Mouse (Mus musculus) left cerebral cortex, adult 11 months (tissue): ENCODE results near the gene Gna15.
A peak's percentile ranks its signal among the peaks of the same experiment; 100 is the strongest.

Source experiments
- DNase-seq: peaks from one replicate; pipeline ENCODE4 v3.0.0; 2022; ENCODE audit warnings: low spot score

Gna15 gene

DNA sequence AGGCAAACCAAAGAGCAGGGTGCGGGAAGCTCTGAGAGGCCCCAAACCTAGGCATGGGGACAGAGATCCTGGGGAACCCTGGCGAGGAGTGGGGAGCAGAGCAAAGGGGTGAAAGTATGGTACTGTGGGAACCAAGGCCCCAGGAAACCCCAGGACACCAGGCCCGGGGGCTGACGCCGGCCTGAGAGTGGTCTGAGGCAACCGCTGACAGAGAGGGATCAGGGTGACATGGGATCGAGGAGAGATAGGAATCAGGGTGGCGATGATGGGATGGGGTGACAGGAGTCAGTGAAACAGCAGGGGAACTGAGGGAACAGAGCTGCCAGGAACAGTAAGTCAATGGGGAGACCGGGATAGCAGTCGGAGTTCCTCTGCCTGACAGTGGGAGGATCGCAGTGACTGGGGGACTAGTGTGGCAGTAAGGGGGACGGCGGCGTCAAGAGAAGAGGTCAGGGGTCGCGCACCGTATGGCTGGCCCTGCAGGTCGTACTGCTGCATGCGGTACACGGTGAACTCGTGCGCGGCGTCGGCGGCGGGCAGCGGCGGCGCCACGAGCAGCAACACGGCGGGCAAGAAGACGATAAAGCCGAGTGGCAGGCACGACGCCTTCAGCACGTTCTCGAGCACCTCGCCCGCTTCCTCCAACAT, 28.3 kb downstream of the Gna15 start:
- DNase-seq = no peak

- DNase-seq = no peak
Measured at GRCm38 (mm10) chr10:81495151-81495550, 28.9 kb downstream of the Gna15 start.

DNA sequence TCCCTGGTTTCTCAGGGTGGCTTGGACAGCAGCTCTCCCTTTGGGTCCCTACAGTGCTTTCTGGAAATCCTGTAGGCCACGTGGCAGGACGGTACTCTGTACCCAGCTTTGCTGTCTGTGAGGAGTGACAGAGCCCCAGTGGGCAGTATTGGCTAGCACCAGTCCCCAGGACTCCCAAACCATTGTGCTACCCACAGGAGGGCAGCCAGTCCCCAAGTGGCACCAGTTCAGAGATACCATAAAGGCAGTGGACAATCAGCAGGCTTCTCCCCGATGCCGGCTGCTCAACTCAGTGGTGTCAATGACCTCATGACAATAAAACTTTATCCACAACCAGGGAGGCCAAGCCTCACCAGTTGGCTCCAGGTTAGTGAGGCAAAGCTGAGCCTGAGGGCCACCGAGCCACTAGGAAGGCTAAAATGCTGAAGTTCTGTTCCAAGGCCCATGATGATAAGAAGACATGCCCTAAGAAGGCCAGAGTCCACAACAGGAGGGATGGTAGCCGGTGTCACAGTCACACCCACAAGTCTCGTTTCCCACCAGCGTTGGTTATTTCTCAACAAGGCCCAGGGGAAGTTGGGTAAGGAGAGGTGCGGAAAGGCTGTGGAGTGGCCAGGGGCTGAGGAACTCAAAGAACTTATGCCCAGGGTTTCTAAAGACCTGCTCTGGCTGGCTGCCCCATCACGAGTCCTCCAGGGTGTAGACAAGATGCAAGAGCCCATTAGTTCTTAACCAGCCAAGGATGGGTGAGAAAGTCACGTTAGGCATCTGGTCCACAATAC, 29.6 kb downstream of the Gna15 start:
- DNase-seq = no peak

DNA sequence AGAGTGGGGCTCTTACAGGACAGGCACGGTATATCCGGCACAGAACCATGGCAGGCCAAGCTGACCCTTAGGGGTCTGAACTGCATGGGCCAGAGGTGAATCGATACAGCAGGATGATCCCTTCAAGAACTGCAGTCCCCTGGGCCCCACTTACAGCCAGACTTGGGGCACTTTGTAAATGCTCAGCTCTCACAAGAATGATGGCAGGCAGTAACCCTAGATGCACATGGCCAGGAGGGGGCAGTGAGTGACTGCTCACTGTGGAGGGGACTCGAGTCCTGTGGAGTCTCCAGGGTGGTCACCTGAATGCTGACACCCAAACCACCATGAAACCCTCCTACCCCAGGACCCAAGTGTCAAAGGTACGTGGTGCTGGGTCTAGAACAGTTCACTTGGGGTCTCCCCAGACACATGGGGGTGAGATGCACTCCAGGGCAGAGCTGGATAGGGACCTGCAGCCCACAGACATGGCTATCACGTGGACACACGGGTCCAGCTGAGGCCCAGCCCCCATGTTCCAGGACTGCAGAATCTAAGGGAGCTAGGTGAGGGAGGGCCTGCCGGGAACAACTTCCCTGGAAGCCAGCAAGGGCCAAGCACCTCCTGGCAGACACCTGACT, 30.3 kb downstream of the Gna15 start:
- no peak for DNase-seq

GRCm38 (mm10) chr10:81492606-81493240, 31.3 kb downstream of the Gna15 start:
- DNase-seq = no peak

DNA sequence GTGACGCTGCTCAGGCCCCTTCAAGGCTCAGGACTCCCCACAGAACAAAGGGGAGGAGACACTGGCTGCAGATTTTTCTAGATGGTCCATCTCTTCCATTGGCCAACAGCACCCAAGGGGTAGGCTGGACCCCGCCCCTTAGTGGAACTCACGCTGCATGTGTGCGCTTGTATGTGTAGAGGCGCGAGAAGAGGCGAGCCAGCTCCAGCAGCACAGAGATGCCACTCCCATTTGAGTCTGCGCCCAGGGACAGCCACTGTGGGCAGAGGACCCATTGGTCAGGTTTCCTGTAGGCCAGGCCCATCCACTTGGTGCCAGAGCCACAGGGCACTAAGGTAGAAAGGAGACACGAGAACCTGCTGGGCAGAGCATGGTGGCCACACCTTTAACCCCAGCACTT, 33.0 kb downstream of the Gna15 start:
- DNase-seq = no peak

- DNase-seq = no peak
Measured at GRCm38 (mm10) chr10:81489941-81490340, 34.1 kb downstream of the Gna15 start.

DNA sequence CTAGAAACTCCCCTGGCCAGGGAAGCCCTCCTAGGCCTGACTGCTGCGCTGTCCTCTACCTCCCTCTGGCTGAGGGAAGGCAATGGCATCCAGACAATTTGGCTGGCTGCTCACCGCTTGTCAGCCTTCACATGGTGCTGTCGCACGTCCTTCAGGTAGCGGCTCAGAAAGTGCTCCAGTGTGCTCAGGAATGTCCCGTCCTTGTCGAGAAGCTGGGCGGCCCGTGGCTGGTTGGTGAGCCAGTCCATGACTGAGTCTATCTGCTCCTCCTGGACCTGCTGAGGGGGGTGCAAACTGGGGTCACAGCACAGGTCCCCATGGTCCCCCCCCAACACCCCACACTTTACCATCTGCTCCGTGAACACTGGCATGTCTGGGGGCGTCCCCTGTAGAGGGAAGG, 35.9 kb downstream of the Gna15 start:
- no peak for DNase-seq

DNA sequence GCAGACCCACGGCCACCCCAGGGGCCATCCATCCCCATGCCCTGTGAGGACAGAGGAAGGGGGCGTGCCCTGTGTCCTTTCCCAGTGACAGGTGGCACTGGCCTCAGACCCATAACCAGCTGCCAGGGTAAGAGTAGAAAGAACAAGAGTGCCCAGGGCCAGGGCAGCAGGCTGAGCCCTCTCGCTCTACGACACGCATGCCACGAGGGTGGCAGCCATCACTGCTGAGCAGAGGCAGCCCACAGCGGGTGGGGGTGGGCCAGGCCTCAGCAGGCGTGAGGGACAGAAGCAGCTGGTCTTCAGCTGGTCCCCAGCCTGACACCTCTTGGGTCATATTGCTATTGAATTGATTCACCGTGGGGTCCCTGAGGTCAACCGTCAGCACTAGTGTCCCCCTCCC, 37.5 kb downstream of the Gna15 start:
- DNase-seq = no peak

- no peak for DNase-seq
Measured at GRCm38 (mm10) chr10:81485479-81486018, 38.5 kb downstream of the Gna15 start.

DNA sequence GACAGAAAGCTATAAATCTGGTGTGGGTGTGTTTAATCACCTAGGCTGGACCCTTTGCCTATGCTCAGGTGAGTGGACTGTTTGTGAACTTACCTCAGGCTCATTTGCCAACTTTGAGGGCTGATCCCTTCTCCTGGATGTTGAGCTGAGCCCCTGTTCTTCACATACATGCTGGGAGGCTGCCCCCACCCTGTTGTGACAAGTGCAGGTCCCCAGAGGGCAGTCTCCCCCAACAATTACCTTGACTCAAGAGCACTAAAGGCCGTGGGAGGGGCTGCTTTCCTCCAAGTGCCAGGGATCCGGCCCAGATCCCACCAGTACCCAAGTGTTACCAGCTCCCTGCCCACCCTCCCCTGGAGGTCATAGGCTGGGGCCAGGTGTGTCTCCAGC, 39.0 kb downstream of the Gna15 start:
- DNase-seq = no peak

GRCm38 (mm10) chr10:81484441-81485059, 39.5 kb downstream of the Gna15 start:
- DNase-seq = no peak

DNA sequence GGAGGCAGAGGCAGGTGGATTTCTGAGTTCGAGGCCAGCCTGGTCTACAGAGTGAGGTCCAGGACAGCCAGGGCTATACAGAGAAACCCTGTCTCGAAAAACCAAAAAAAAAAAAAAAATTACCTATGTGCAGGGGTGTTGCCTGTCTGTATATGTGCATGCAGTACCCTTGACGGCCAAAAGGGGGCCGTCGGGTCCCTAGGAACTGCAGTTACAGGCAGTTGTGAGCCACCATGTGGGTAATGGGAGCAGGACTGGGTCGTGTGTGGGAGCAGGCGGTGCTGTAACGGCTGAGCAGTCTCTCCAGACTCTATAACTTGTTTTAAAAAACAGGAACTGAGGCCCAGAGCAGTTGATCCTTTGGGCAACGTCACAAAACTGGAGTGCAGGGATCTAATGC, 40.0 kb downstream of the Gna15 start:
- no peak for DNase-seq

- no peak for DNase-seq
Measured at GRCm38 (mm10) chr10:81482533-81482889, 41.5 kb downstream of the Gna15 start, which contains the start of gene Celf5. Gene Celf5, minus strand, starts transcription at chr10:81482709.

DNA sequence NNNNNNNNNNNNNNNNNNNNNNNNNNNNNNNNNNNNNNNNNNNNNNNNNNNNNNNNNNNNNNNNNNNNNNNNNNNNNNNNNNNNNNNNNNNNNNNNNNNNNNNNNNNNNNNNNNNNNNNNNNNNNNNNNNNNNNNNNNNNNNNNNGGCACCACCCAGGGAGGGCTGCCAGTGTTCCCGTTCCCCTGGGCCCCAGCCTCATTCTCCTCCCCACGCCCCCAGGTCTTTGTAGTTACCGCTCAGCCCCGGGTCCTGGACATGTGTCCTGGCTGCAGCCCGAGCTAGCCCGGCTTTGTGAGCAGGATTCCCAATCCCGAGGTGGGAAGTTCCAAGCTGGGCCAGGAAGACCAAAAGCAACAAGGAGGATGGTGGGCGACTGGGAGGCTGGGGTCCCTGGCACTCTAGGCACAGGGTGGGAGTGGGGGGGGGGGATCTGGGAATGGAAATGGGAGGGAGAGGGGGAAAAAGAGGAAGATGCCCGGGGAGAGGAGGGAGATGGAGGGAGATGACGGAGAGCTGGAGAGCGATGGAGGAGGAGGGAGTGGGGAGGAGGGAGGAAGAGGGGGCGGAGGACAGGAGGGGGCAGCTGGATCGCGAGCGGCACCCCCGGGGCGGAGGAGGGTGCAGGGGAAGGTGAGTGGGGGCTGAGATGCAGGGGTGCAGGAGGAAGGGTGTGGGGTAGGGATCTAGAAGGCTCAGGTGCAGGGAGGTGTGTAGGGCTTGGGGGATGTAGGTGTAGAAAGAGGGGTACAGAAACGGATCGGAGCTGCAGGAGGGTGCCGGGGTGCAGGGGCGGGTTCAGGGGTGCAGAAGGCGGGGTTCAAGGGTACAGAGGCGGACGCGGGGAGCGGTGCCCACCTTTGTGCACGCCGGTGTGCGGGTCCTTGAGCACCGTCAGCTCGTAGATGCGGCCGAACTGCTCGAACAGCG, 42.2 kb downstream of the Gna15 start:
- DNase-seq = no peak

DNA sequence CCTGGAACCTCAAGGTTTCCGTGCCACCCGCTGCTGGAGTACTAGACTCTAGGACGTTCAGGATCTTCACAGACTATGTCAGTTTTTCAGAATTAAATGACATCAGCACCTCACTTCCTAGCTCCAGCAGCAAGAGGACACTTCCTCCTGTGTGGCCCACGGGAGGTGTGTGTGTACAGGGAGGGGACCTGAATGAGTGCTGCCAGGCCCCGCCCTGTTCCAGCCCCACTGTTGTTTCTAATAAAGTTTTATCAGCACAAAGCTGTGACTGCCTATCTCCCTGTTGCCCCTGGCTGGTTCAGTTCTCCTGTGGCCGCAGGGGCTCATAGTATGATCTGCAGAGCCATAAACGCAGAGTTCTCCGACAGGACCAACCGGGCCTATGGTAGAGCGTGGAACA, 49.6 kb downstream of the Gna15 start:
- DNase-seq = no peak

- DNase-seq = peak; percentile 89
Measured at GRCm38 (mm10) chr10:81473003-81473451, 51.0 kb downstream of the Gna15 start.

DNA sequence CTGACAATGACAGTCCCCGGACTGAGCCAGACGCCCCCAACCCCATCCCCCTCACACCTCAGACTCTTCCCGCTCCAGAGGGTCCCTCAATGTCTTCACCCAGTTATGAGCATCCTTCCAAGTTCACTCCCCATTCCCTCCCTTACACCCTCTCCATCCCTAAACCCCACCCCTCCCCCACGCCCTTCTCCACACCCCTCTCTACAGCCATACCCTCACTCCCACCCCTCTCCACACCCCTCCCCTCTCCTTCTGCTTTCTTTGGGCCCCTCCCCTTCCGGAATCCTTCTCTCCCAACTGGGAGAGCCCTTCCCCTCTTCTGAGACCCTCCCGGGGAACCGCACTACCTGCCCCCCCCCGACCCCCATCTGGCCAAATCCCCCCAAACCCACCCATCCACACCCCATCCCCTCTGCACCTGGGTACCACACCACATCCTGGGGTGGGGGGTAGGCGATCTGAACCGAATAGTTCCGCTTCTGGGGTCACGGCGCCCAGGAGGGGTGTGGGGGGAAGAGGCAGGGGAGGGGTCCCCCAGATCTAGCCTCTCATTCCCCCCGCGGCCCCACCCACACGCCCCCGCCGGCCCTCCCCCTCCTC, 51.5 kb downstream of the Gna15 start:
- no peak for DNase-seq

DNA sequence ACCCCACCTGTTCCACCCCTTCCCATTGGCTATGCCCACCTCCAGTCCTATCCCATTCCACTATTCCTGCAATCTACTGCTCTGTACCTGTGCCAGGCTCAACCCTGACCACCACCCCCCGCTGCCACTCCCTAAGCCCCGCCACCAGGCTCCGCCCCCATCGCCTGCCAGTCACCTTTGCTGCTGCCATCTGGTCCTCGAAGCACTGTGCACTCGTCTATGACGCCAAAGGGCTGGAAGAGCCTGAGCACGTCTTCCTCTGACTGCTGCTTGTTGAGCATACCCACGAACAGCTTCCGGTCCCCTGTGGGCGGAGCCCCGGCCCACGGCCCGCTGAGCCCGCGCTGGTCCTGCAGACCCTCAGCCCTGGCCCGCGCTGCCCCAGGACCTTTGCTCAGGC, 53.6 kb downstream of the Gna15 start:
- DNase-seq = no peak

- DNase-seq = peak; percentile 72
Measured at GRCm38 (mm10) chr10:81469253-81469652, 54.8 kb downstream of the Gna15 start.
